Mouse (Mus musculus): ENCODE data around the gene Serpina3g.

DNA sequence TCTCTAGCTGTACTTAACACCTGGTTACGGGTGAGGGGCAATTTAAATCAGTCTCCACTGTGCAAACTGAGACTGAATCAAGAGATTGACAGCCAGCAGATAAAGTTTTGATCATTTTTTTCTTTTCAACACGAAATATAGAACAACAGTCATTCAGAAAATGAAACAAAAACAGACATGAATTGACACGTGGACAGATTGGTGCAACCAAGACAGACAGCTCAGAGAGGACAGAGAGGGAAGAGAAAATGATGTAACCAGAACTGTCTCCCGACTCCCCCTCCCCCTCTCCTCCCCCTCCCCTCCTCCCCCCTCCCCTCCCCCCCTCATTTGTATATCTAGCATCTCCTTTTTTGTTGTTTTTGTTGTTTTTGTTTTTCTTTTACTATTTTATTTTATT, 53.8 kb downstream of the Serpina3g start:
- TF ChIP-seq POLR2A (IDR thresholded peaks at IDR 0.05; ENCODE audit: borderline replicate concordance, control insufficient read depth, low read depth, low read length) (no peak), CTCF (IDR thresholded peaks at IDR 0.05; ENCODE audit: control insufficient read depth, insufficient read depth, low read length) (no peak)

Measured in bone marrow, adult 2 months (tissue).